Mouse (Mus musculus) kidney, embryonic 14.5 days (tissue): ENCODE data around the gene Samd4. TPM values are rescaled to one million over a fixed set of nuclear protein-coding genes. Genes with fewer than 3 reads are reported as not detected.
"Not testable (repeated sequence)": the region's sequence is repeated elsewhere in the genome, so short reads cannot be mapped to it uniquely, and the experiment has no call there.

Source experiments
- ATAC-seq: fragments of 200-750 bp; cut with Nextera tagmentation; 2 replicates; pipeline ENCODE4 v1.8.0; 2017; ENCODE audit warnings: moderate number of reproducible peaks, mild to moderate bottlenecking, moderate TSS enrichment, moderate library complexity; ENCODE audit not compliant: low FRiP score, low TSS enrichment
- H3K27ac ChIP-seq: fragments of 300-500 bp; sonication (generic); 2 replicates; pipeline ENCODE4 v1.5.1; 2014; ENCODE audit warnings: low read depth, mild to moderate bottlenecking, low read length, moderate library complexity, mixed read lengths
- H3K27me3 ChIP-seq: fragments of 300-500 bp; sonication (generic); 2 replicates; pipeline ENCODE4 v1.6.1; 2014; ENCODE audit warnings: mild to moderate bottlenecking, low read length; ENCODE audit not compliant: control insufficient read depth, insufficient read depth
- H3K36me3 ChIP-seq: fragments of 300-500 bp; sonication (generic); 2 replicates; pipeline ENCODE4 v1.6.1; 2014; ENCODE audit warnings: low read length, mixed read lengths; ENCODE audit not compliant: control insufficient read depth, insufficient read depth
- H3K4me1 ChIP-seq: fragments of 300-500 bp; sonication (generic); 2 replicates; pipeline ENCODE4 v1.6.1; 2014; ENCODE audit warnings: low read length, mixed read lengths; ENCODE audit not compliant: control insufficient read depth, insufficient read depth
- H3K4me2 ChIP-seq: fragments of 300-500 bp; sonication (generic); replicated peaks from 2 replicates; pipeline ENCODE4 v1.6.1; 2014; ENCODE audit warnings: low read depth, mild to moderate bottlenecking, low read length
- H3K4me3 ChIP-seq: fragments of 300-500 bp; sonication (generic); 2 replicates; pipeline ENCODE4 v1.5.1; 2014; ENCODE audit warnings: mild to moderate bottlenecking, low read length
- H3K9ac ChIP-seq: fragments of 300-500 bp; sonication (generic); 2 replicates; pipeline ENCODE4 v1.6.1; 2014; ENCODE audit warnings: low read depth, mild to moderate bottlenecking, low read length, moderate library complexity
- H3K9me3 ChIP-seq: fragments of 300-500 bp; sonication (generic); 2 replicates; pipeline ENCODE4 v1.6.1; 2016; ENCODE audit warnings: low read length; ENCODE audit not compliant: control insufficient read depth
- WGBS: fragments of 180-500 bp; shearing (Covaris S2); extraction: QIAGEN DNeasy Blood & Tissue Kit; methylation state at CpG from one replicate; pipeline ENCODE4 v1.1.7; 2014; 5-methylcytosine and 5-hydroxymethylcytosine counted together
- polyA plus RNA-seq: library from polyadenylated mRNA; unstranded; fragments of >200 nt; fragmentation: Nextera tagmentation; extraction: Ambion mirVana; gene quantifications from 2 replicates; pipeline ENCODE4 v1.2.1, GENCODE M21; 2014

Gene Samd4
- polyA plus RNA-seq, 1 experiment from 2014 or later = 2.6 TPM

- no peaks in the 10 kb centered on the region for H3K4me1 ChIP-seq
- H3K36me3 ChIP-seq = no peaks in the 10 kb centered on the region
- no peaks in the 10 kb centered on the region for H3K27me3 ChIP-seq
- 49% methylated on average over 19 of the region's 19 CpGs for WGBS
- no peak overlapping the region for H3K9ac ChIP-seq
- no peaks in the 10 kb centered on the region for H3K9me3 ChIP-seq
- H3K27ac ChIP-seq = no peak overlapping the region
- H3K4me2 ChIP-seq = no peak overlapping the region; the same call in 1 of the 2 replicates
- no peak for ATAC-seq
- no peak overlapping the region for H3K4me3 ChIP-seq
These were observed 221.9 kb downstream of the Samd4 start for GRCm38 (mm10) chr14:47104246-47105173.

- Histone ChIP-seq H3K36me3 (no peaks in the 10 kb centered on the region), H3K4me3 (no peak overlapping the region), H3K27me3 (no peaks in the 10 kb centered on the region), H3K27ac (no peak overlapping the region), H3K4me1 (no peaks in the 10 kb centered on the region), H3K9ac (no peak overlapping the region), H3K4me2 (no peak overlapping the region), H3K9me3 (no peaks in the 10 kb centered on the region)
- ATAC-seq = no peak
- WGBS = 70% methylated on average over 3 of the region's 3 CpGs
These were observed 222.5 kb downstream of the Samd4 start for GRCm38 (mm10) chr14:47105174-47105557.

- no peak for ATAC-seq
- 95% methylated on average over 3 of the region's 3 CpGs for WGBS
- Histone ChIP-seq H3K4me1 (no peaks in the 10 kb centered on the region), H3K4me2 (no peak overlapping the region), H3K36me3 (no peaks in the 10 kb centered on the region), H3K4me3 (no peak overlapping the region), H3K9ac (no peak overlapping the region), H3K27me3 (no peaks in the 10 kb centered on the region), H3K27ac (no peak overlapping the region), H3K9me3 (no peaks in the 10 kb centered on the region)
These were observed 223.1 kb downstream of the Samd4 start for GRCm38 (mm10) chr14:47105755-47106154.

- Histone ChIP-seq H3K27me3 (no peaks in the 10 kb centered on the region), H3K4me3 (no peak overlapping the region), H3K9me3 (no peaks in the 10 kb centered on the region), H3K9ac (no peak overlapping the region), H3K4me2 (no peak overlapping the region), H3K36me3 (no peaks in the 10 kb centered on the region), H3K4me1 (no peaks in the 10 kb centered on the region), H3K27ac (no peak overlapping the region)
- ATAC-seq = no peak
- WGBS = 87% methylated on average over 3 of the region's 3 CpGs
These were observed 224.8 kb downstream of the Samd4 start for GRCm38 (mm10) chr14:47107461-47107860.

- not testable (repeated sequence) for H3K27ac ChIP-seq, H3K4me1 ChIP-seq, H3K4me2 ChIP-seq, H3K36me3 ChIP-seq, ATAC-seq, H3K9me3 ChIP-seq, H3K27me3 ChIP-seq, H3K4me3 ChIP-seq, H3K9ac ChIP-seq
- 87% methylated on average over 5 of the region's 7 CpGs for WGBS
These were observed 227.7 kb downstream of the Samd4 start for GRCm38 (mm10) chr14:47110391-47110790.

- H3K27me3 ChIP-seq = no peaks in the 10 kb centered on the region
- H3K27ac ChIP-seq = no peak overlapping the region
- H3K4me2 ChIP-seq = no peak overlapping the region
- no peak overlapping the region for H3K9ac ChIP-seq
- H3K4me3 ChIP-seq = no peak overlapping the region
- WGBS = 50% methylated on average over 9 of the region's 9 CpGs
- no peaks in the 10 kb centered on the region for H3K36me3 ChIP-seq
- no peaks in the 10 kb centered on the region for H3K9me3 ChIP-seq
- no peaks in the 10 kb centered on the region for H3K4me1 ChIP-seq
- ATAC-seq = no peak
These were observed 228.7 kb downstream of the Samd4 start for GRCm38 (mm10) chr14:47111341-47111740.

- H3K4me2 ChIP-seq = no peak overlapping the region
- no peak overlapping the region for H3K9ac ChIP-seq
- no peak overlapping the region for H3K27ac ChIP-seq
- H3K4me3 ChIP-seq = no peak overlapping the region
- 63% methylated on average over 9 of the region's 9 CpGs for WGBS
- H3K4me1 ChIP-seq = no peaks in the 10 kb centered on the region
- H3K36me3 ChIP-seq = no peaks in the 10 kb centered on the region
- H3K9me3 ChIP-seq = no peaks in the 10 kb centered on the region
- no peak for ATAC-seq
- H3K27me3 ChIP-seq = no peaks in the 10 kb centered on the region
These were observed 232.5 kb downstream of the Samd4 start for GRCm38 (mm10) chr14:47115154-47115553.

GRCm38 (mm10) chr14:47116062-47116762, 233.6 kb downstream of the Samd4 start:
- Histone ChIP-seq H3K36me3 (no peaks in the 10 kb centered on the region), H3K4me1 (no peaks in the 10 kb centered on the region), H3K4me3 (no peak overlapping the region), H3K4me2 (no peak overlapping the region), H3K9me3 (no peaks in the 10 kb centered on the region), H3K9ac (no peak overlapping the region), H3K27ac (no peak overlapping the region), H3K27me3 (no peaks in the 10 kb centered on the region)
- ATAC-seq = no peak
- whole genome bisulfite sequencing = 81% methylated on average over 10 of the region's 10 CpGs

GRCm38 (mm10) chr14:47117522-47117921, 234.9 kb downstream of the Samd4 start:
- Histone ChIP-seq H3K4me2 (no peak overlapping the region), H3K27ac (no peak overlapping the region), H3K4me1 (no peaks in the 10 kb centered on the region), H3K9me3 (no peaks in the 10 kb centered on the region), H3K4me3 (no peak overlapping the region), H3K9ac (no peak overlapping the region), H3K27me3 (no peaks in the 10 kb centered on the region), H3K36me3 (no peaks in the 10 kb centered on the region)
- ATAC-seq = no peak
- WGBS = 73% methylated on average over 7 of the region's 7 CpGs
